Mouse (Mus musculus): Measurements from ENCODE around the gene Rps27l. TPM values are rescaled to one million over a fixed set of nuclear protein-coding genes. Genes with fewer than 3 reads are reported as not detected.

The Rps27l gene
- polyA plus RNA-seq (2015; fragmentation: Nextera tagmentation; extraction: Ambion mirVana): 616 and 650 TPM in 2 replicates

GRCm38 (mm10) chr9:66945647-66946641 is at the start of gene Rps27l:
Rps27l (plus strand) TSS chr9:66946086.
- H3K4me1 ChIP-seq: peaks cover 3% of the 10 kb centered on the region; the same call in 1 of the 2 replicates
- H3K27me3 ChIP-seq: no peaks in the 10 kb centered on the region
- peak within 1 kb of the TSS; percentile 92 for H3K27ac ChIP-seq (replicated peaks)
- H3K36me3 ChIP-seq: peaks cover 5% of the 10 kb centered on the region
- under 1% methylated on average over 77 of the region's 77 CpGs for WGBS
- H3K9ac ChIP-seq: peak within 1 kb of the TSS; percentile 89
- H3K9me3 ChIP-seq (replicated peaks): no peaks in the 10 kb centered on the region
- peak; percentile 98 for ATAC-seq (ENCODE audit: insufficient number of reproducible peaks, low FRiP score, low TSS enrichment, low read depth)
- H3K4me3 ChIP-seq (replicated peaks): peak within 1 kb of the TSS; percentile 92
- H3K4me2 ChIP-seq (replicated peaks): peak within 1 kb of the TSS; percentile 75

- Histone ChIP-seq H3K4me2 (replicated peaks) (no peak overlapping the region), H3K9ac (no peak overlapping the region), H3K36me3 (no peaks in the 10 kb centered on the region), H3K9me3 (replicated peaks) (no peaks in the 10 kb centered on the region), H3K27me3 (no peaks in the 10 kb centered on the region), H3K27ac (replicated peaks) (no peak overlapping the region), H3K4me3 (replicated peaks) (no peak overlapping the region), H3K4me1 (0 out of 2 replicates have a peak, but pooled peaks cover 5% of the 10 kb centered on the region)
- no peak for ATAC-seq (ENCODE audit: insufficient number of reproducible peaks, low FRiP score, low TSS enrichment, low read depth)
- WGBS: 65% methylated on average over 6 of the region's 6 CpGs
Measured at GRCm38 (mm10) chr9:66896951-66897350, 48.9 kb upstream of the Rps27l start.

GRCm38 (mm10) chr9:66897851-66898250 is 48.0 kb upstream of the Rps27l start:
- Histone ChIP-seq H3K9ac (no peak overlapping the region), H3K4me3 (replicated peaks) (no peak overlapping the region), H3K4me2 (replicated peaks) (no peak overlapping the region), H3K9me3 (replicated peaks) (no peaks in the 10 kb centered on the region), H3K4me1 (0 out of 2 replicates have a peak, but pooled peaks cover 5% of the 10 kb centered on the region), H3K36me3 (no peaks in the 10 kb centered on the region), H3K27ac (replicated peaks) (no peak overlapping the region), H3K27me3 (no peaks in the 10 kb centered on the region)
- 68% methylated on average over 6 of the region's 6 CpGs for whole genome bisulfite sequencing
- no peak for ATAC-seq (ENCODE audit: insufficient number of reproducible peaks, low FRiP score, low TSS enrichment, low read depth)

- WGBS: 79% methylated on average over 2 of the region's 2 CpGs
- ATAC-seq (ENCODE audit: insufficient number of reproducible peaks, low FRiP score, low TSS enrichment, low read depth): no peak
Measured at GRCm38 (mm10) chr9:66899072-66899471, 46.8 kb upstream of the Rps27l start.

GRCm38 (mm10) chr9:66899526-66899925 is 46.4 kb upstream of the Rps27l start:
- H3K9ac ChIP-seq: no peak overlapping the region
- H3K27me3 ChIP-seq: no peaks in the 10 kb centered on the region
- no peaks in the 10 kb centered on the region for H3K9me3 ChIP-seq (replicated peaks)
- H3K4me1 ChIP-seq: peaks cover 5% of the 10 kb centered on the region; the same call in 1 of the 2 replicates
- 83% methylated on average over 4 of the region's 4 CpGs for WGBS
- no peaks in the 10 kb centered on the region for H3K36me3 ChIP-seq
- H3K27ac ChIP-seq (replicated peaks): no peak overlapping the region
- H3K4me2 ChIP-seq (replicated peaks): no peak overlapping the region
- H3K4me3 ChIP-seq (replicated peaks): no peak overlapping the region
- no peak for ATAC-seq (ENCODE audit: insufficient number of reproducible peaks, low FRiP score, low TSS enrichment, low read depth)

More at GRCm38 (mm10) chr9:66899072-66899471, 46.8 kb upstream of the Rps27l start:
- Histone ChIP-seq H3K27me3 (no peaks in the 10 kb centered on the region), H3K4me3 (replicated peaks) (no peak overlapping the region), H3K4me1 (peaks cover 5% of the 10 kb centered on the region; the same call in 1 of the 2 replicates), H3K9ac (no peak overlapping the region), H3K9me3 (replicated peaks) (no peaks in the 10 kb centered on the region), H3K27ac (replicated peaks) (no peak overlapping the region), H3K36me3 (no peaks in the 10 kb centered on the region), H3K4me2 (replicated peaks) (no peak overlapping the region)

- H3K9ac ChIP-seq: no peak overlapping the region
- no peak overlapping the region for H3K4me3 ChIP-seq (replicated peaks)
- H3K9me3 ChIP-seq (replicated peaks): no peaks in the 10 kb centered on the region
- no peaks in the 10 kb centered on the region for H3K36me3 ChIP-seq
- H3K27ac ChIP-seq (replicated peaks): peak overlapping the region; percentile 52; the same call in 1 of the 2 replicates
- 44% methylated on average over 9 of the region's 9 CpGs for WGBS
- H3K4me2 ChIP-seq (replicated peaks): no peak overlapping the region
- ATAC-seq (ENCODE audit: insufficient number of reproducible peaks, low FRiP score, low TSS enrichment, low read depth): no peak; the same call in 1 of the 2 replicates
- H3K27me3 ChIP-seq: no peaks in the 10 kb centered on the region
- H3K4me1 ChIP-seq: peaks cover 14% of the 10 kb centered on the region
Measured at GRCm38 (mm10) chr9:66905990-66906389, 39.9 kb upstream of the Rps27l start.

GRCm38 (mm10) chr9:66907126-66907525 is 38.8 kb upstream of the Rps27l start:
- Histone ChIP-seq H3K4me2 (replicated peaks) (no peak overlapping the region), H3K27me3 (no peaks in the 10 kb centered on the region), H3K36me3 (no peaks in the 10 kb centered on the region), H3K9ac (no peak overlapping the region), H3K4me3 (replicated peaks) (no peak overlapping the region), H3K4me1 (peaks cover 14% of the 10 kb centered on the region), H3K9me3 (replicated peaks) (no peaks in the 10 kb centered on the region), H3K27ac (replicated peaks) (no peak overlapping the region)
- no peak for ATAC-seq (ENCODE audit: insufficient number of reproducible peaks, low FRiP score, low TSS enrichment, low read depth)
- 87% methylated on average over 8 of the region's 8 CpGs for WGBS

- WGBS: 81% methylated on average over 5 of the region's 5 CpGs
- Histone ChIP-seq H3K27ac (replicated peaks) (no peak overlapping the region), H3K4me2 (replicated peaks) (no peak overlapping the region), H3K4me3 (replicated peaks) (no peak overlapping the region), H3K4me1 (peaks cover 14% of the 10 kb centered on the region), H3K9ac (no peak overlapping the region), H3K27me3 (no peaks in the 10 kb centered on the region), H3K36me3 (no peaks in the 10 kb centered on the region), H3K9me3 (replicated peaks) (no peaks in the 10 kb centered on the region)
- ATAC-seq (ENCODE audit: insufficient number of reproducible peaks, low FRiP score, low TSS enrichment, low read depth): no peak
Measured at GRCm38 (mm10) chr9:66907746-66908397, 38.0 kb upstream of the Rps27l start.

GRCm38 (mm10) chr9:66909922-66910321 is 36.0 kb upstream of the Rps27l start:
- Histone ChIP-seq H3K36me3 (no peaks in the 10 kb centered on the region), H3K4me2 (replicated peaks) (no peak overlapping the region), H3K4me1 (peaks cover 16% of the 10 kb centered on the region), H3K9ac (no peak overlapping the region), H3K4me3 (replicated peaks) (no peak overlapping the region), H3K27ac (replicated peaks) (0 out of 2 replicates have a peak overlapping the region, but pooled peaks have one; percentile 1), H3K9me3 (replicated peaks) (no peaks in the 10 kb centered on the region), H3K27me3 (no peaks in the 10 kb centered on the region)
- 70% methylated on average over 7 of the region's 7 CpGs for WGBS
- ATAC-seq (ENCODE audit: insufficient number of reproducible peaks, low FRiP score, low TSS enrichment, low read depth): no peak

- Histone ChIP-seq H3K4me1 (peaks cover 21% of the 10 kb centered on the region), H3K4me3 (replicated peaks) (no peak overlapping the region), H3K36me3 (no peaks in the 10 kb centered on the region), H3K9ac (no peak overlapping the region), H3K4me2 (replicated peaks) (no peak overlapping the region), H3K9me3 (replicated peaks) (no peaks in the 10 kb centered on the region), H3K27ac (replicated peaks) (no peak overlapping the region), H3K27me3 (no peaks in the 10 kb centered on the region)
- no peak for ATAC-seq (ENCODE audit: insufficient number of reproducible peaks, low FRiP score, low TSS enrichment, low read depth)
- 79% methylated on average over 5 of the region's 5 CpGs for WGBS
Measured at GRCm38 (mm10) chr9:66910677-66911076, 35.2 kb upstream of the Rps27l start.

GRCm38 (mm10) chr9:66912304-66912703 is 33.6 kb upstream of the Rps27l start:
- Histone ChIP-seq H3K27ac (replicated peaks) (no peak overlapping the region), H3K27me3 (no peaks in the 10 kb centered on the region)
- no peak for ATAC-seq (ENCODE audit: insufficient number of reproducible peaks, low FRiP score, low TSS enrichment, low read depth)

More at GRCm38 (mm10) chr9:66912304-66912703, 33.6 kb upstream of the Rps27l start:
- H3K4me3 ChIP-seq (replicated peaks): no peak overlapping the region
- no peak overlapping the region for H3K4me2 ChIP-seq (replicated peaks)
- peaks cover 25% of the 10 kb centered on the region for H3K4me1 ChIP-seq
- H3K36me3 ChIP-seq: no peaks in the 10 kb centered on the region
- H3K9ac ChIP-seq: no peak overlapping the region
- no peaks in the 10 kb centered on the region for H3K9me3 ChIP-seq (replicated peaks)

Measured in embryonic facial prominence, embryonic 15.5 days (tissue).